ENCODE assay signal across 17 mouse cellular contexts in the genomic region with DNA sequence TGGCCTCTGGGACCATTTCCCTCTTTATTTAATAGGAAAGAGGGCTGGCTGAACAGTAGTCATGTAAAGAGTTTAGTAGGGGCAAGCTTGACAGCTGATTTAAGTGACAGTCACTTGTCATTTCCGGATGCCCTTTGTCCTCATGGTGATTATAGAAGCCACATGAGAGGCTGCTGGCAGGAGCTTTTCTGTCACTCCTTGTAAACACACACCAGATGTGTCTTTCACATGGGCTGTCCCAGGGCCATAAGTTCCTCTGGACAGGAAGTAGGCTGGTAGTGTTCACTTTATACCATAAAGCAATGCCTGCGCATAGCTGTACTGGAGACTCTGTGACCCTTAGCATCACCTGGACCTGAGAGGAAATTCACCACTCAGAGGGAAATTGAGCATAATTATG.
DNase-seq lines count a peak whose midpoint lies in the region; ATAC-seq lines count a peak whose summit lies in the region.
"Had no signal": no experiment of that assay in that cellular context is flagged by ENCODE, and none has a peak within 500 bp of the region (broad histone marks: within the 10 kb centered on the region; RNA-seq: fewer than 3 reads in every experiment).

No protein-coding gene starts in this region.

- 0 out of 2 replicates have a peak, but pooled peaks have one; percentile 39 for ATAC-seq in forebrain, embryonic 12.5 days (ENCODE audit: low FRiP score)
- ATAC-seq in forebrain, embryonic 16.5 days = no peak
- ATAC-seq in midbrain, embryonic 11.5 days (ENCODE audit: low FRiP score) = peak; percentile 73
- ATAC-seq: inflammation-experienced regulatory T-cells, adult 6 months; liver, embryonic 12.5 days had no signal

- no peaks in the 10 kb centered on the region for H3K9me3 ChIP-seq in forebrain, embryonic 12.5 days
- no peaks in the 10 kb centered on the region for H3K9me3 ChIP-seq in forebrain, embryonic 16.5 days (ENCODE audit: control insufficient read depth, low read length)
- H3K9me3 ChIP-seq in midbrain, embryonic 11.5 days (ENCODE audit: control insufficient read depth, low read length) = no peaks in the 10 kb centered on the region
- no peaks in the 10 kb centered on the region for H3K9me3 ChIP-seq in midbrain, embryonic 10.5 days (replicated peaks)
- no peaks in the 10 kb centered on the region for H3K9me3 ChIP-seq in heart, embryonic 10.5 days
- H3K9me3 ChIP-seq: liver, embryonic 12.5 days; neural tube, embryonic 13.5 days had no signal

- 35% methylated on average over 2 of the region's 2 CpGs for WGBS in forebrain, embryonic 12.5 days
- 41% methylated on average over 2 of the region's 2 CpGs for WGBS in forebrain, embryonic 16.5 days
- WGBS in midbrain, embryonic 11.5 days = 53% methylated on average over 2 of the region's 2 CpGs
- WGBS in midbrain, embryonic 10.5 days = 43% methylated on average over 2 of the region's 2 CpGs
- 46% methylated on average over 2 of the region's 2 CpGs for WGBS in heart, embryonic 10.5 days

- H3K27ac ChIP-seq in forebrain, embryonic 12.5 days = no peak overlapping the region
- no peak overlapping the region for H3K27ac ChIP-seq in forebrain, embryonic 16.5 days (ENCODE audit: low read length)
- no peak overlapping the region for H3K27ac ChIP-seq in midbrain, embryonic 11.5 days (ENCODE audit: low read depth, low read length)
- no peak overlapping the region for H3K27ac ChIP-seq in midbrain, embryonic 10.5 days (replicated peaks)
- H3K27ac ChIP-seq in heart, embryonic 10.5 days = no peak overlapping the region
- H3K27ac ChIP-seq: kidney, postnatal 0 days; liver, embryonic 12.5 days; neural tube, embryonic 13.5 days had no signal

- no peaks in the 10 kb centered on the region for H3K36me3 ChIP-seq in forebrain, embryonic 12.5 days (replicated peaks)
- H3K36me3 ChIP-seq in forebrain, embryonic 16.5 days (ENCODE audit: control insufficient read depth, insufficient read depth) = no peaks in the 10 kb centered on the region
- H3K36me3 ChIP-seq in midbrain, embryonic 11.5 days (ENCODE audit: control insufficient read depth, insufficient read depth, low read length) = no peaks in the 10 kb centered on the region
- H3K36me3 ChIP-seq in midbrain, embryonic 10.5 days = no peaks in the 10 kb centered on the region
- no peaks in the 10 kb centered on the region for H3K36me3 ChIP-seq in heart, embryonic 10.5 days
- H3K36me3 ChIP-seq: liver, embryonic 12.5 days; neural tube, embryonic 13.5 days had no signal

- no peak overlapping the region for H3K4me2 ChIP-seq in forebrain, embryonic 12.5 days
- no peak overlapping the region for H3K4me2 ChIP-seq in forebrain, embryonic 16.5 days (ENCODE audit: low read length)
- no peak overlapping the region for H3K4me2 ChIP-seq in midbrain, embryonic 11.5 days
- H3K4me2 ChIP-seq: heart, embryonic 11.5 days; liver, embryonic 12.5 days; neural tube, embryonic 13.5 days had no signal

- peaks cover 15% of the 10 kb centered on the region for H3K4me1 ChIP-seq in forebrain, embryonic 12.5 days
- H3K4me1 ChIP-seq in forebrain, embryonic 16.5 days (replicated peaks; ENCODE audit: control insufficient read depth, insufficient read depth, low read length) = peaks cover 5% of the 10 kb centered on the region
- peaks cover 7% of the 10 kb centered on the region for H3K4me1 ChIP-seq in midbrain, embryonic 11.5 days (ENCODE audit: control insufficient read depth, insufficient read depth, low read length)
- H3K4me1 ChIP-seq in midbrain, embryonic 10.5 days = peaks cover 15% of the 10 kb centered on the region
- peaks cover 11% of the 10 kb centered on the region for H3K4me1 ChIP-seq in heart, embryonic 10.5 days
- H3K4me1 ChIP-seq: liver, embryonic 12.5 days had no signal

- no peak overlapping the region for H3K4me3 ChIP-seq in forebrain, embryonic 12.5 days (replicated peaks)
- H3K4me3 ChIP-seq in forebrain, embryonic 16.5 days (replicated peaks; ENCODE audit: low read length) = no peak overlapping the region
- H3K4me3 ChIP-seq in midbrain, embryonic 11.5 days (ENCODE audit: low read depth, low read length) = no peak overlapping the region
- H3K4me3 ChIP-seq in midbrain, embryonic 10.5 days = no peak overlapping the region
- H3K4me3 ChIP-seq in heart, embryonic 10.5 days = no peak overlapping the region
- H3K4me3 ChIP-seq: liver, embryonic 12.5 days; neural tube, embryonic 13.5 days had no signal

- no peak for DNase-seq in midbrain, embryonic 11.5 days (ENCODE audit: low spot score, missing footprints)
- no peak for DNase-seq in midbrain, embryonic 10.5 days (ENCODE audit: low spot score)
- DNase-seq in forelimb bud, embryonic 11.5 days (ENCODE audit: low read depth, low spot score) = peak; percentile 75
- DNase-seq in lung, postnatal 36 days = peak; percentile 22
- no peak for DNase-seq in cerebellum, adult 11 months
- no peak for DNase-seq in heart, embryonic 10.5 days (ENCODE audit: low spot score)
- DNase-seq: adrenal gland, postnatal 10 days; cerebellum, adult 9-11 months; gastrocnemius, postnatal 36 days; thymus, postnatal 14 days had no signal

- H3K9ac ChIP-seq in forebrain, embryonic 12.5 days = no peak overlapping the region
- no peak overlapping the region for H3K9ac ChIP-seq in forebrain, embryonic 16.5 days (replicated peaks; ENCODE audit: low read depth, low read length)
- no peak overlapping the region for H3K9ac ChIP-seq in midbrain, embryonic 11.5 days (ENCODE audit: low read length)
- H3K9ac ChIP-seq: liver, embryonic 12.5 days; neural tube, embryonic 13.5 days had no signal

- no peaks in the 10 kb centered on the region for H3K27me3 ChIP-seq in forebrain, embryonic 12.5 days
- no peaks in the 10 kb centered on the region for H3K27me3 ChIP-seq in forebrain, embryonic 16.5 days (replicated peaks; ENCODE audit: control insufficient read depth, insufficient read depth, low read length)
- H3K27me3 ChIP-seq in midbrain, embryonic 11.5 days (ENCODE audit: control insufficient read depth, insufficient read depth, low read length) = no peaks in the 10 kb centered on the region
- no peaks in the 10 kb centered on the region for H3K27me3 ChIP-seq in midbrain, embryonic 10.5 days (ENCODE audit: low read depth, poor library complexity, severe bottlenecking)
- no peaks in the 10 kb centered on the region for H3K27me3 ChIP-seq in heart, embryonic 10.5 days (ENCODE audit: insufficient read depth, poor library complexity, severe bottlenecking)
- H3K27me3 ChIP-seq: liver, embryonic 12.5 days; neural tube, embryonic 13.5 days had no signal

Comparison
In these comparisons a context has a peak if more than half of its experiments do, and no peak if none do; other contexts are left out.
1. DNase-seq: peak in forelimb bud, embryonic 11.5 days (single experiment) and lung, postnatal 36 days (single experiment); none in midbrain, embryonic 11.5 days (single experiment), midbrain, embryonic 10.5 days (single experiment), cerebellum, adult 11 months (single experiment) and heart, embryonic 10.5 days (single experiment).